Mouse (Mus musculus): ENCODE results near the gene Coq2. TPM values are rescaled to one million over a fixed set of nuclear protein-coding genes. Genes with fewer than 3 reads are reported as not detected.

Coq2 gene
- polyA plus RNA-seq, 1 experiment from 2014 or later, result 82.5 TPM

Other genes starting within 250 kb of the Coq2 start
- gene Lin54, start 174.5 kb downstream of the Coq2 start, polyA plus RNA-seq (2014; fragmentation: Nextera tagmentation; extraction: Ambion mirVana), result 16.8 and 18.1 TPM in 2 replicates
- gene Cops4, start 156.8 kb downstream of the Coq2 start, polyA plus RNA-seq (2014; fragmentation: Nextera tagmentation; extraction: Ambion mirVana), result 183 and 189 TPM in 2 replicates
- gene Plac8, start 102.9 kb downstream of the Coq2 start, polyA plus RNA-seq (2014; fragmentation: Nextera tagmentation; extraction: Ambion mirVana), result 256 and 280 TPM in 2 replicates
- 2.9 and 3.7 TPM in 2 replicates for gene Hpse, start 44.6 kb upstream of the Coq2 start, polyA plus RNA-seq (2014; fragmentation: Nextera tagmentation; extraction: Ambion mirVana)
- gene Helq, start 123.5 kb upstream of the Coq2 start, polyA plus RNA-seq (2014; fragmentation: Nextera tagmentation; extraction: Ambion mirVana), result 19.9 and 24.1 TPM in 2 replicates
- gene Mrps18c, start 123.5 kb upstream of the Coq2 start, polyA plus RNA-seq (2014; fragmentation: Nextera tagmentation; extraction: Ambion mirVana), result 171 and 179 TPM in 2 replicates
- 27.9 and 31.0 TPM in 2 replicates for gene Abraxas1, start 145.8 kb upstream of the Coq2 start, polyA plus RNA-seq (2014; fragmentation: Nextera tagmentation; extraction: Ambion mirVana)
- gene Gpat3, start 170.6 kb upstream of the Coq2 start, polyA plus RNA-seq (2014; fragmentation: Nextera tagmentation; extraction: Ambion mirVana), result 2.7 and 4.6 TPM in 2 replicates

Measured in intestine, embryonic 14.5 days (tissue).